ENCODE assay signal across 24 mouse cellular contexts in genomic region chr8:125381674-125382073, GRCm38 (mm10).
DNase-seq lines count a peak whose midpoint lies in the region; ATAC-seq and TF ChIP-seq lines count a peak whose summit lies in the region.
"Had no signal": no experiment of that assay in that cellular context is flagged by ENCODE, and none has a peak within 500 bp of the region (broad histone marks: within the 10 kb centered on the region; RNA-seq: fewer than 3 reads in every experiment).

No protein-coding gene starts in this region.

- no peak for TF ChIP-seq CTCF in kidney, postnatal 0 days (IDR thresholded peaks at IDR 0.05; ENCODE audit: low read depth)
- no peak for TF ChIP-seq CTCF in liver, postnatal 0 days (IDR thresholded peaks at IDR 0.05; ENCODE audit: low read depth)

- H3K9me3 ChIP-seq in kidney, postnatal 0 days (replicated peaks; ENCODE audit: low read length): no peaks in the 10 kb centered on the region
- H3K9me3 ChIP-seq in liver, postnatal 0 days (ENCODE audit: low read length): no peaks in the 10 kb centered on the region
- H3K9me3 ChIP-seq: embryonic facial prominence, embryonic 10.5 days; forebrain, embryonic 10.5 days; heart, embryonic 13.5 days; hindbrain, embryonic 12.5 days; midbrain, embryonic 15.5 days had no signal

- no peak overlapping the region for H3K4me3 ChIP-seq in kidney, postnatal 0 days (replicated peaks; ENCODE audit: low read depth, low read length)
- no peak overlapping the region for H3K4me3 ChIP-seq in liver, postnatal 0 days (ENCODE audit: low read depth, low read length)
- H3K4me3 ChIP-seq: embryonic facial prominence, embryonic 10.5 days; forebrain, embryonic 10.5 days; heart, embryonic 13.5 days; hindbrain, embryonic 12.5 days; midbrain, embryonic 15.5 days had no signal

- WGBS in kidney, postnatal 0 days: 26% methylated on average over 3 of the region's 3 CpGs
- 37% methylated on average over 3 of the region's 3 CpGs for whole genome bisulfite sequencing in liver, postnatal 0 days (ENCODE audit: insufficient replicate concordance)

- H3K4me1 ChIP-seq in kidney, postnatal 0 days (replicated peaks; ENCODE audit: insufficient read depth, low read length): peaks cover 4% of the 10 kb centered on the region; the same call in 1 of the 2 replicates
- peaks cover 17% of the 10 kb centered on the region for H3K4me1 ChIP-seq in liver, postnatal 0 days (ENCODE audit: insufficient read depth)

- DNase-seq in adrenal gland, adult 2 months: peak; percentile 44
- DNase-seq in adrenal gland, postnatal 4 days (ENCODE audit: low spot score in 2 of 2): no peak
- peak; percentile 67 for DNase-seq in kidney, postnatal 0 days (ENCODE audit: low spot score)
- DNase-seq in kidney, adult 18-20 months: no peak
- peak; percentile 41 for DNase-seq in liver, postnatal 0 days
- DNase-seq in frontal cortex, postnatal 36 days (ENCODE audit: low spot score in 2 of 2): no peak
- DNase-seq in left cerebral cortex, postnatal 10 days (ENCODE audit: extremely low spot score in 1 of 2, low spot score in 2 of 2): no peak
- DNase-seq in layer of hippocampus, postnatal 36 days: no peak
- DNase-seq: adrenal gland, postnatal 14 days; cerebellum, adult 8-10 months; cerebellum, postnatal 36 days; gastrocnemius, postnatal 25 days; heart, adult 18-20 months; heart, postnatal 14 days; kidney, postnatal 14 days; lung, postnatal 4 days; thymus, adult 2 months; thymus, postnatal 4 days had no signal

- ATAC-seq in kidney, postnatal 0 days (replicated peaks; ENCODE audit: low FRiP score, low read depth): no peak
- ATAC-seq in liver, postnatal 0 days: peak; percentile 73
- ATAC-seq: forebrain, embryonic 16.5 days; midbrain, embryonic 15.5 days had no signal

- intact Hi-C loops in left cerebral cortex, postnatal 10 days (cut with DNase I): no loop called here

- H3K36me3 ChIP-seq in kidney, postnatal 0 days (ENCODE audit: insufficient read depth, low read length): no peaks in the 10 kb centered on the region
- H3K36me3 ChIP-seq in liver, postnatal 0 days (replicated peaks; ENCODE audit: insufficient read depth, low read length): no peaks in the 10 kb centered on the region
- H3K36me3 ChIP-seq: embryonic facial prominence, embryonic 10.5 days; forebrain, embryonic 10.5 days; heart, embryonic 13.5 days; hindbrain, embryonic 12.5 days; midbrain, embryonic 15.5 days had no signal

- H3K27ac ChIP-seq in kidney, postnatal 0 days: no peak overlapping the region
- H3K27ac ChIP-seq in liver, postnatal 0 days (ENCODE audit: low read depth): no peak overlapping the region
- H3K27ac ChIP-seq: embryonic facial prominence, embryonic 10.5 days; forebrain, embryonic 10.5 days; heart, embryonic 13.5 days; hindbrain, embryonic 12.5 days; midbrain, embryonic 15.5 days had no signal

- no peak overlapping the region for H3K9ac ChIP-seq in kidney, postnatal 0 days (ENCODE audit: low read depth, low read length)
- H3K9ac ChIP-seq in liver, postnatal 0 days (replicated peaks): no peak overlapping the region
- H3K9ac ChIP-seq: heart, embryonic 13.5 days; hindbrain, embryonic 12.5 days; midbrain, embryonic 15.5 days had no signal

- no peak overlapping the region for H3K4me2 ChIP-seq in kidney, postnatal 0 days (ENCODE audit: low read length)
- no peak overlapping the region for H3K4me2 ChIP-seq in liver, postnatal 0 days (ENCODE audit: low read depth, low read length)
- H3K4me2 ChIP-seq: heart, embryonic 13.5 days; hindbrain, embryonic 12.5 days; midbrain, embryonic 15.5 days had no signal

- peak; percentile 70 for TF ChIP-seq EP300 in liver, postnatal 0 days (IDR thresholded peaks at IDR 0.05; ENCODE audit: low read depth)

- H3K27me3 ChIP-seq in kidney, postnatal 0 days (ENCODE audit: insufficient read depth, low read length): no peaks in the 10 kb centered on the region
- H3K27me3 ChIP-seq in liver, postnatal 0 days (ENCODE audit: insufficient read depth, low read length): no peaks in the 10 kb centered on the region
- H3K27me3 ChIP-seq: heart, embryonic 13.5 days; hindbrain, embryonic 12.5 days had no signal

Comparison
In these comparisons a context has a peak if more than half of its experiments do, and no peak if none do; other contexts are left out.
1. DNase-seq: peak in adrenal gland, adult 2 months (single experiment), kidney, postnatal 0 days (single experiment) and liver, postnatal 0 days (single experiment); none in adrenal gland, postnatal 4 days (0 of 2), kidney, adult 18-20 months (single experiment), frontal cortex, postnatal 36 days (0 of 2), left cerebral cortex, postnatal 10 days (0 of 2) and layer of hippocampus, postnatal 36 days (0 of 2).